Mouse (Mus musculus) 3T3-L1 (cell line): ENCODE data around the gene Tmem132b.

ENCODE experiments used
- DNase-seq: peaks from one replicate; pipeline ENCODE4 v3.0.0-alpha.2; 2015; ENCODE audit warnings: low read depth, low spot score

Tmem132b gene

GRCm38 (mm10) chr5:125575866-125576265 is 44.3 kb downstream of the Tmem132b start:
- no peak for DNase-seq

GRCm38 (mm10) chr5:125578661-125579060 is 47.1 kb downstream of the Tmem132b start:
- no peak for DNase-seq

GRCm38 (mm10) chr5:125579153-125579552 is 47.6 kb downstream of the Tmem132b start:
- DNase-seq = no peak

GRCm38 (mm10) chr5:125583298-125583697 is 51.7 kb downstream of the Tmem132b start:
- DNase-seq = no peak

GRCm38 (mm10) chr5:125583836-125584235 is 52.3 kb downstream of the Tmem132b start:
- DNase-seq = peak; percentile 51

- no peak for DNase-seq
Observed at GRCm38 (mm10) chr5:125585211-125585610, 53.6 kb downstream of the Tmem132b start.

- DNase-seq = no peak
Observed at GRCm38 (mm10) chr5:125588203-125588602, 56.6 kb downstream of the Tmem132b start.

GRCm38 (mm10) chr5:125588876-125589667 is 57.5 kb downstream of the Tmem132b start:
- peak; percentile 47 for DNase-seq

- no peak for DNase-seq
Observed at GRCm38 (mm10) chr5:125598056-125598455, 66.5 kb downstream of the Tmem132b start.

- no peak for DNase-seq
Observed at GRCm38 (mm10) chr5:125607146-125607545, 75.6 kb downstream of the Tmem132b start.

GRCm38 (mm10) chr5:125609968-125610367 is 78.4 kb downstream of the Tmem132b start:
- no peak for DNase-seq

- no peak for DNase-seq
Observed at GRCm38 (mm10) chr5:125612460-125612859, 80.9 kb downstream of the Tmem132b start.

- no peak for DNase-seq
Observed at GRCm38 (mm10) chr5:125613136-125613535, 81.6 kb downstream of the Tmem132b start.

- DNase-seq = no peak
Observed at GRCm38 (mm10) chr5:125614348-125614747, 82.8 kb downstream of the Tmem132b start.

- DNase-seq = peak; percentile 4
Observed at GRCm38 (mm10) chr5:125617050-125617449, 85.5 kb downstream of the Tmem132b start.

- no peak for DNase-seq
Observed at GRCm38 (mm10) chr5:125627816-125628348, 96.3 kb downstream of the Tmem132b start.

GRCm38 (mm10) chr5:125634666-125635065 is 103.1 kb downstream of the Tmem132b start:
- DNase-seq = no peak

GRCm38 (mm10) chr5:125640966-125641365 is 109.4 kb downstream of the Tmem132b start:
- DNase-seq = no peak

GRCm38 (mm10) chr5:125641531-125642147 is 110.1 kb downstream of the Tmem132b start:
- no peak for DNase-seq

GRCm38 (mm10) chr5:125648236-125648635 is 116.7 kb downstream of the Tmem132b start:
- DNase-seq = no peak

- no peak for DNase-seq
Observed at GRCm38 (mm10) chr5:125649982-125650381, 118.4 kb downstream of the Tmem132b start.

- no peak for DNase-seq
Observed at GRCm38 (mm10) chr5:125658101-125658500, 126.5 kb downstream of the Tmem132b start.
